Mouse (Mus musculus): ENCODE results near the gene Parp3. TPM values are rescaled to one million over a fixed set of nuclear protein-coding genes. Genes with fewer than 3 reads are reported as not detected.
A peak's percentile ranks its signal among the peaks of the same experiment; 100 is the strongest.

Gene Parp3
- total RNA-seq, 2 experiments from 2014 or later, result 3.3 to 3.5 TPM

DNA sequence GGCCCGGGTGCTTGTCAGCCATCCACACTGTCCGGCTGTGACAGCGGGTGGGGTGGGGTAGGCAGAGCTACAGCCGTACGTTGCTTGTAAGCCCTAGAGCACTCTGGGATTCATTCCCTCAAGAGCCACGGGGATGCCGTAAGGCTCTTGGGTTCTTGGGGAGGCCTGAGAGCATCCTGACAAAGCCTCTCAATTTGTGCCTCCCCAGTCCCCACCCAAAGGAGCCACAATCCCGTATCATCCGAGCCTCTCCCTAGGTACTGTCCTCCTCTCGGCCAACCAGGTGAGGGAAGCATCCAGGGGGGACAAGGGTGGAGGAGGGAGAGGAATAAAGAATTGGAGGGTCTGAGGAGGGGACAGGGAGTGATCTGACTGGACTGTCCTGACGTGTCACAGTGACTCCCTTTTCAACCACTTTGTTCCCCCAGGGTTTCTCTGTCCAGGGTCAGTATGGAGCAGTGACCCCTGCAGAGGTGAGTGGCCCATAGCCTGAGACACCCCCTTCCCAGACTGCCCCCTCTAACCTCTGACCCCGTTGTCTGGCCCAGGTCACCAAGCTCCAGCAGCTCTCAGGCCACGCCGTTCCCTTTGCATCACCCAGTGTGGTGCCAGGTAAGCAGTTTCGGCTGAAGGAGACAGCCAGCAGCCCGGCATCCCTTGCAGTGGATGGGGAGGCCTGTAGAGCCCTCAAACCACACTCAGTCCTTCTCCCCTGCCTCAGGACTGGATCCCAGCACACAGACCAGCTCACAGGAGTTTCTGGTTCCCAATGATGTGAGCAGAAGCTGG, 14.9 kb downstream of the Parp3 start:
- intact Hi-C loops (cut with DNase I), result no loop called here
- no peak for DNase-seq (ENCODE audit: low spot score in 2 of 2)

GRCm38 (mm10) chr9:106461026-106461415, 15.7 kb downstream of the Parp3 start:
- DNase-seq (ENCODE audit: low spot score in 2 of 2), result no peak
- intact Hi-C loops (cut with DNase I), result no loop called here

GRCm38 (mm10) chr9:106460401-106461025, 16.2 kb downstream of the Parp3 start:
- intact Hi-C loops (cut with DNase I), result no loop called here
- no peak for DNase-seq (ENCODE audit: low spot score in 2 of 2)

- intact Hi-C loops (cut with DNase I), result no loop called here
- no peak for DNase-seq (ENCODE audit: low spot score in 2 of 2)
Observed at GRCm38 (mm10) chr9:106459946-106460345, 16.8 kb downstream of the Parp3 start.

DNA sequence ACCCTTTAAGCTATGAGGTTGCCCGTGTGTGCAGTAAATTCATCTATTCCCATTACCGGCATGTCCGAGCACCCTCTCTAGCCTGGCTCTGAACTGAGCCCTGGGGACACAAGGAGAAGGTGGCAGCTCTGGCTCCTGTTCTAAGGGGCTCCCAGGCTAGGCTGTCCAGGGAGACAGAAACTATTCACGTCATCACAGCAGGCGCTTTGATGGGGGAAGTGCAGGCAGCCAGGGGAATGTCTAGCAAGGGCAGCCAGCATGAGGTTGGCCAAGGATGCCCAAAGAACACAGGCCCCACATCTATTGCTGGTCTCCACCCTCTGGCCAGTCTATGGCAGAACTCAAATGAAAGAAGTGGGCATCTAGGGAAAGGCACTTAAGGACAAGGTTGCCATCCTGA, 18.8 kb downstream of the Parp3 start:
- no peak for DNase-seq (ENCODE audit: low spot score in 2 of 2)
- intact Hi-C loops (cut with DNase I), result no loop called here

DNA sequence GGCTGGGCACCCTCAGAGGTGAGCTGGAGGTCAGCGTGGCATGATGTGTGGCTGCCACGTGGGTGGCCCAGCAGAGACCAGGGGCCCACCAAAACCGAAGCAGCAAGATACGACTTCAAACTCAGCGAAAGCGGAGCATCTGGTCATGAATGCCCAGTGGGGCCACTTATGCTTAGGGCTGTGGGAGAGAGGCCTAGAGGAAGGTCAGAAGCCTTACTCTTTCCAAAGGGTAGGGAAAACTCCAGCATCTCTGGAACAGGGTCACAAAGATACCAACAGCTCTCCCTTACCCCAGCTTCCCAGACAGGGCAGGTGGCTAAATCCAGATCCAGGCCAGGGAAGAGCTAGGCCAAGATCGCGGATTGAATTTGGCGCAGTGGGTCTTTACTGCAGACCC, 19.6 kb downstream of the Parp3 start:
- DNase-seq (ENCODE audit: low spot score in 2 of 2), result no peak
- intact Hi-C loops (cut with DNase I), result no loop called here

DNA sequence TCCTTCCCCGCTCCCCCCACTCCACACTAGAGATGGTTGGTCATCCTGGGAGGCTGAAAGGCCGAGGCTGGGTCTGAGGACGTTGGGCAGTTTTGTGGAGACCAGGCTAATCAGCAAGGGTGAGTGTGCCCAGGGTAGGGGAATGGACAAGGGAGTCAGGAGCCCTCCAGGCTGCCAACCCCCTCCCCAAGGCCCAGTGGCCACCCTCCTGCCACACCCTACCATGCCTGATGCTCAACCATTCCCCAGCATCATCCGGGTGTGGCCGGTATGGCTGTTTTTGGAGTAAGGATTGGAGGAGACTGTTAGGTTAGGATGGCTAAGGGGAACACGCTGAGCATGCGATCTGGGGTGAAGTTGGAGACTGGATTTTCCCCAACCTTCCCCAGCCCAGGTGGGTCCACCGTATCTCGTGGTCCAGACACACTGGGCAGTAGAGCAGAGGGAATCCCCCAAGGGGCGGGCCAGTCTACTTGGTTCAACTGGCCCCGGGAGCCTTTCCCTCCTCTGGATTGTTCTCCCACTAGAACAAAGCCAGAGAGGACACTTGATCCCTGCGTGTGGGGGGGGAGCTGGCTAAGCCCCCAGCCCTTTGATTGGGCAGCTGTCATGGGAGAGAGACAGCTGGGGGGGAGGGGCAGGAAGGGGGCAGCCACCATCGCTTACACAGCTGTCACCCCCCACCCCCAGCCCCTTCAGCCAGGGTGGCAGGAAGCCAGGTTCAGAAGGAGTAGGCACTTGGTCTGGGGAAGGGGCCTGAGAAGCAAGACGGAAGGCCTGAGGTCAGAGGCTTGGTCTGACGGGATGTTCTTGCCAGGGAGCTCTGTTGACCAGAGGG, 20.2 kb downstream of the Parp3 start:
- DNase-seq (ENCODE audit: low spot score in 2 of 2), result no peak
- intact Hi-C loops (cut with DNase I), result no loop called here

- intact Hi-C loops (cut with DNase I), result no loop called here
- peak; percentile 36 to 52 for DNase-seq (ENCODE audit: low spot score in 2 of 2)
Observed at GRCm38 (mm10) chr9:106454888-106455681, 21.7 kb downstream of the Parp3 start.

GRCm38 (mm10) chr9:106454071-106454761, 22.5 kb downstream of the Parp3 start:
- DNase-seq (ENCODE audit: low spot score in 2 of 2), result peak in 1 of 2 experiments; percentile 33
- intact Hi-C loops (cut with DNase I), result no loop called here

GRCm38 (mm10) chr9:106453271-106454070, 23.3 kb downstream of the Parp3 start, which contains the start of gene Pcbp4:
Gene Pcbp4, plus strand, starts transcription at chr9:106453291.
- DNase-seq (ENCODE audit: low spot score in 2 of 2), result peak in 1 of 2 experiments; percentile 56
- intact Hi-C loops (cut with DNase I), result no loop called here

DNA sequence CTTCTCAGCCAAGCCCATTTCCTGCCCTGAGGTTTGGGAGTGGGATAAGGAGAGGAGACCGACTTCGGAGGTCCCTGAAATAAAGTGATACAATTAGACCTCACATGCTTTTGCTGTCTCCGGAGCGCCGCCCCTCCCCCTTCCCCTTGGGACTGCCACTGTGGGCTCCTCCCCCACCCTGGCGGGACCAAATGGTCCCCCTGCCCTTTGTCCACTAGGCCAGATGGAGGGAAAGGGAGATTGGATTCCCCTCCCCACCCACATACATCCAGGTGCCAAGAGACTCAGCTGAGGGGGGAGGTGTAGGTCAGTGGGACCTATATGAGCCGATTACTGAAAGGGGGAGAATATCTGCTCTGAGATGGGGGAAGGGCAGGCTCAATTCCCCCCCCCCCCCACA, 23.9 kb downstream of the Parp3 start:
- intact Hi-C loops (cut with DNase I), result no loop called here
- DNase-seq (ENCODE audit: low spot score in 2 of 2), result peak; percentile 36 to 54

- intact Hi-C loops (cut with DNase I), result no loop called here
- no peak for DNase-seq (ENCODE audit: low spot score in 2 of 2)
Observed at GRCm38 (mm10) chr9:106452351-106452750, 24.4 kb downstream of the Parp3 start.

DNA sequence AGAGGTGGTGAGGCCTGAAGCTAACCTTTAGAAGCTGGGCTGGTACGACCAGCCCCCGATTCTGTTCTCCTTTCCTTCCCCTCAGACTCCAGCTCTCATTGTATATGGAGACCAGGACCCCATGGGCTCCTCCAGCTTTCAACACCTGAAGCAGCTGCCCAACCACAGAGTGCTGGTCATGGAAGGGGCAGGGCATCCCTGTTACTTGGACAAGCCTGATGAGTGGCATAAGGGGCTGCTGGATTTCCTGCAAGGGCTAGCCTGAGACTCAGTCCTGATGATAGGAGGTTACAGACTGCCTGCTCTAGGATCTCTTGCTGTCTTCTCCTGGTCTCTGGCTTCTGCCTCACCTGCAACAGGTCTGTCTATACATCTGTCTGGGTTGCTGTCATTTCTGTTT, 24.9 kb downstream of the Parp3 start:
- DNase-seq (ENCODE audit: low spot score in 2 of 2), result no peak
- intact Hi-C loops (cut with DNase I), result no loop called here

GRCm38 (mm10) chr9:106451298-106451697, 25.5 kb downstream of the Parp3 start:
- intact Hi-C loops (cut with DNase I), result no loop called here
- no peak for DNase-seq (ENCODE audit: low spot score in 2 of 2)

GRCm38 (mm10) chr9:106450661-106451060, 26.1 kb downstream of the Parp3 start:
- intact Hi-C loops (cut with DNase I), result no loop called here
- no peak for DNase-seq (ENCODE audit: low spot score in 2 of 2)

DNA sequence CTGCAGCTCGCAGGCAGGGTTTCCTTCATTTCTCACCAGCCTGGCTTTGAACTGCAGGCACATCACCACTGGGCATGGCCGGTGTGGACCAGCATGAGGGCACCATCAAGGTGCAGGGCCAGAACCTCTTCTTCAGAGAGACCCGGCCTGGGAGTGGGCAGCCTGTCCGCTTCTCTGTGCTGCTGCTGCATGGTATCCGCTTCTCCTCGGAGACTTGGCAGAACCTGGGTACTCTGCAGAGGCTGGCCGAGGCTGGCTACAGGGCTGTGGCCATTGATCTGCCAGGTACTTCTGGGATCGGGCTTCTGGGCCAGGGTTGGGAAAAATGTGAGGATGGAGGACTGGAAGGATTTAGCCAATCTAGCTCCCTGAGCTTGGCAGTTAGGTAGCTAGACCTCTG, 26.8 kb downstream of the Parp3 start:
- intact Hi-C loops (cut with DNase I), result no loop called here
- DNase-seq (ENCODE audit: low spot score in 2 of 2), result no peak

DNA sequence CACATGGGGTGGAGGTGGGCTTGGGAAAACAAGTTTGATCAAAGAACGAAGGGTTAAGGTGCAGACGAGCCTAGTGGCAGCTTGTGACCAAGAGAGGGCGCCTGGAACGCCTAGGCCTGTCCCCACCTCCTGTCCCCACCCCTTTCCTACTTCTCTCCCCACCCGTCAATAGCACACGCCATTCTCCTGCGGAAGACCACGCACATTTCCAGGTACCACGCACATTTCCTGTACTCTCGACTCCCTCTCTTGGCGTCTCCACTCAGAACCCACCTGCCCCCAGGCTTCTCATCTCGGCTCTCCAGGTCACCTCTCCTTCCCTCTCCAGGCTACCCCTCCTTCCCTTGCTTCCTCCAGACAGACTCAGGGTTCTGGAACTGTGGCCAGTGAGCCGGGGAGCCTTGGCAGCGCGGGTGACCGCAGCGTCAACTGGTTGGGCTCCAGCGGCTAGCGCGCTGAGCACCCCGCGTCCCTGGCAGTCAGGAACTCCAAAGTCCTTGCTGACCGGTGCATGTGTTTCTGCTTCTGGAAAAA, 28.2 kb downstream of the Parp3 start:
- peak; percentile 76 for DNase-seq (ENCODE audit: low spot score in 2 of 2)
- intact Hi-C loops (cut with DNase I), result no loop called here

GRCm38 (mm10) chr9:106447951-106448350, 28.8 kb downstream of the Parp3 start:
- intact Hi-C loops (cut with DNase I), result loop anchor here (2.0 kb wide), 1 partner anchor 29 kb away; the partner anchor contains the start of gene Parp3
- no peak for DNase-seq (ENCODE audit: low spot score in 2 of 2)
